Comparison of ENCODE assay signal across 9 mouse cellular contexts in the genomic region with DNA sequence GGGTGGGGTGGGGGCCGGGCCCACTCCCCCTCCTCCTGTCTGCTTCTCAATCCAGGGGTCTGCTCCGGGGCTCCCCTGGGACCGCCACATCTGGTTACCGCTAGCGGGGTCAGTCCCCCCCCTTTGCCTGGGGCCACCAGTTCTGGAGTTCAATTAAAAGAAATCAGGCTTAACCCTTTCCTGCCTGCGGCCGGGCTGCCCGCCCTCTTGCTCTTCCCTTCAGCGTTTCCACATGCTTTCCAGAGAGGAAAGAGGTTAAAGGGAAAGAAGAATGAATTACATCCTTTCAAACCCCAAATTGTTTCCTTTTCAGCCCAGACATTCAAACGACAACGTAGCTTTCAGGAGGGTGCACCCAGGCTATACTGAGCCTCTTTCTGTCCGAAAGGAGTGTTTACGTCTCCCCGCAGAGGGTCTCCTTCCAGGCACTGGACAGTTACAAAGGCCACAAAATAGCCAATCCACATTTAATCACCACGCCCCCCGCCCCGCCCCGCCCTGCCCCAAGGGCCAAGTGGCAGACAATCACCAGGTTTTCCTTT. TPM values are rescaled to one million over a fixed set of nuclear protein-coding genes. Genes with fewer than 3 reads are reported as not detected.
DNase-seq lines count a peak whose midpoint lies in the region; ATAC-seq and TF ChIP-seq lines count a peak whose summit lies in the region.
"Had no signal": no experiment of that assay in that cellular context is flagged by ENCODE, and none has a peak within 500 bp of the region (broad histone marks: within the 10 kb centered on the region; RNA-seq: fewer than 3 reads in every experiment).

No protein-coding gene starts in this region.

- H3K27ac ChIP-seq in liver, adult 2 months (replicated peaks; ENCODE audit: insufficient read depth, low read depth, low read length), result 0 out of 2 replicates have a peak overlapping the region, but pooled peaks have one; percentile 32
- no peak overlapping the region for H3K27ac ChIP-seq in forebrain, embryonic 13.5 days
- H3K27ac ChIP-seq in neural tube, embryonic 12.5 days, result no peak overlapping the region

- DNase-seq in liver, adult 2 months (ENCODE audit: extremely low read depth, low read depth, low spot score), result no peak
- no peak for DNase-seq in liver
- peak; percentile 72 for DNase-seq in kidney, postnatal 10 days
- DNase-seq in layer of hippocampus, postnatal 14 days (ENCODE audit: low spot score in 2 of 2), result no peak
- DNase-seq in layer of hippocampus, adult 9-10 months (ENCODE audit: low spot score), result no peak
- DNase-seq in cerebellum, adult 9-10 months, result no peak

- H3K36me3 ChIP-seq in liver, adult 2 months (ENCODE audit: control insufficient read depth, insufficient read depth, low read length), result no peaks in the 10 kb centered on the region
- no peaks in the 10 kb centered on the region for H3K36me3 ChIP-seq in forebrain, embryonic 13.5 days (ENCODE audit: poor library complexity, severe bottlenecking)
- H3K36me3 ChIP-seq in neural tube, embryonic 12.5 days, result no peaks in the 10 kb centered on the region

- H3K79me2 ChIP-seq in liver, adult 2 months (ENCODE audit: control insufficient read depth, insufficient read depth, low read length), result peaks cover 2% of the 10 kb centered on the region; the same call in 1 of the 2 replicates

- no peak for TF ChIP-seq CTCF in liver, adult 2 months (IDR thresholded peaks at IDR 0.05; ENCODE audit: low read depth, low read length)

- H3K27me3 ChIP-seq in liver, adult 2 months (ENCODE audit: control insufficient read depth, insufficient read depth, low read length), result peaks cover 9% of the 10 kb centered on the region; the same call in 1 of the 2 replicates
- H3K27me3 ChIP-seq in forebrain, embryonic 13.5 days, result peaks cover 99% of the 10 kb centered on the region
- peaks cover 89% of the 10 kb centered on the region for H3K27me3 ChIP-seq in neural tube, embryonic 12.5 days (replicated peaks)

- 0 out of 2 replicates have a peak, but pooled peaks cover 5% of the 10 kb centered on the region for H3K4me1 ChIP-seq in liver, adult 2 months (ENCODE audit: control insufficient read depth, insufficient read depth, low read length)
- peaks cover 42% of the 10 kb centered on the region for H3K4me1 ChIP-seq in forebrain, embryonic 13.5 days
- peaks cover 59% of the 10 kb centered on the region for H3K4me1 ChIP-seq in neural tube, embryonic 12.5 days

- no peak for ATAC-seq in forebrain, embryonic 13.5 days
- ATAC-seq in neural tube, embryonic 12.5 days (ENCODE audit: low FRiP score, low read depth), result no peak
- ATAC-seq: Patski had no signal

- H3K9ac ChIP-seq in liver, adult 2 months (ENCODE audit: low read depth, low read length), result peak overlapping the region; percentile 53; the same call in 1 of the 2 replicates
- no peak overlapping the region for H3K9ac ChIP-seq in forebrain, embryonic 13.5 days
- H3K9ac ChIP-seq in neural tube, embryonic 12.5 days, result no peak overlapping the region

- peak overlapping the region; percentile 48 for H3K4me2 ChIP-seq in forebrain, embryonic 13.5 days
- peak overlapping the region; percentile 97 for H3K4me2 ChIP-seq in neural tube, embryonic 12.5 days (replicated peaks)

- no peak for TF ChIP-seq POLR2A in liver, adult 2 months (IDR thresholded peaks at IDR 0.05; ENCODE audit: extremely low read depth, insufficient read depth, low read length)

- peak overlapping the region; percentile 56; the same call in 1 of the 2 replicates for H3K4me3 ChIP-seq in liver, adult 2 months (ENCODE audit: insufficient read depth, low read depth, low read length)
- peak overlapping the region; percentile 21 for H3K4me3 ChIP-seq in forebrain, embryonic 13.5 days
- peak overlapping the region; percentile 50 for H3K4me3 ChIP-seq in neural tube, embryonic 12.5 days

- WGBS in liver, adult 2 months, result 8% methylated on average over 18 of the region's 18 CpGs
- WGBS in forebrain, embryonic 13.5 days, result under 1% methylated on average over 18 of the region's 18 CpGs
- WGBS in neural tube, embryonic 12.5 days, result under 1% methylated on average over 18 of the region's 18 CpGs

- H3K9me3 ChIP-seq in forebrain, embryonic 13.5 days (replicated peaks), result no peaks in the 10 kb centered on the region
- H3K9me3 ChIP-seq in neural tube, embryonic 12.5 days, result no peaks in the 10 kb centered on the region

RNA-seq across cellular contexts. Expression of a gene that starts 0.5 kb away (rescaled TPM):
- total RNA-seq in liver, adult 2 months (2014; rRNA removed), result 3.0 and 4.2 TPM in 2 replicates
- 1.1 and 1.6 TPM in 2 replicates for polyA plus RNA-seq in liver, adult 2 months (2012; rRNA removed)
- 7.0 TPM in 2 replicates for polyA plus RNA-seq in forebrain, embryonic 13.5 days (2015; fragmentation: Nextera tagmentation; extraction: Ambion mirVana)
- 15.4 and 18.6 TPM in 2 replicates for polyA plus RNA-seq in neural tube, embryonic 12.5 days (2016; fragmentation: Nextera tagmentation; extraction: Ambion mirVana)
- 1 to 10 TPM; 6.1 to 6.7 TPM for total RNA-seq in layer of hippocampus, postnatal 14 days (2021)
